Mouse (Mus musculus) bone marrow macrophage, adult 2 months (primary cell): Measurements from ENCODE around the gene Gper1.
A peak's percentile ranks its signal among the peaks of the same experiment; 100 is the strongest.

Experiments used
- CTCF ChIP-seq: IDR thresholded peaks from 2 replicates; pipeline ENCODE4 v1.5.1; 2012; ENCODE audit warnings: low read depth, mild to moderate bottlenecking, low read length, moderate library complexity
- POLR2A ChIP-seq: IDR thresholded peaks from 2 replicates; pipeline ENCODE4 v1.6.1; 2012; ENCODE audit warnings: mild to moderate bottlenecking, low read depth, low read length, borderline replicate concordance

- TF ChIP-seq POLR2A: no peak
- peak; percentile 39 for TF ChIP-seq CTCF
Measured at GRCm38 (mm10) chr5:139397959-139398753, 24.8 kb upstream of the Gper1 start.
